Mouse (Mus musculus) CD4-positive, CD25-positive, alpha-beta regulatory T cell, adult 9 weeks (primary cell): ENCODE data around the gene Scg3. TPM values are rescaled to one million over a fixed set of nuclear protein-coding genes. Genes with fewer than 3 reads are reported as not detected.

Experiments used
- polyA plus RNA-seq: library from polyadenylated mRNA; unstranded; fragments of 100-300 nt; shearing (Covaris generic); gene quantifications from one replicate; pipeline ENCODE4 v1.2.1, GENCODE M21; 2017

Scg3 gene
- not detected for polyA plus RNA-seq

GRCm38 (mm10) chr9:75683426-75684191 is at the start of gene Scg3:
Gene Scg3, minus strand, starts transcription at chr9:75684056.

GRCm38 (mm10) chr9:75625556-75626307 is 58.1 kb downstream of the Scg3 start, which contains the start of gene Lysmd2:
Gene Lysmd2, plus strand, starts transcription at chr9:75625741.

GRCm38 (mm10) chr9:75610571-75611493 is 73.0 kb downstream of the Scg3 start, which contains the start of gene Tmod2:
Gene Tmod2, minus strand, starts transcription at chr9:75611325.

Other genes with a start within 250 kb of the Scg3 start
- gene Leo1, start 242.5 kb downstream of the Scg3 start, polyA plus RNA-seq, result 34.0 TPM
- gene Tmod3, start 124.4 kb downstream of the Scg3 start, polyA plus RNA-seq, result 175 TPM
- not detected for gene Tmod2, start 72.7 kb downstream of the Scg3 start, polyA plus RNA-seq
- gene Lysmd2, start 58.3 kb downstream of the Scg3 start, polyA plus RNA-seq, result 6.5 TPM
- gene Bmp5, start 91.3 kb upstream of the Scg3 start, polyA plus RNA-seq, result not detected